Mouse (Mus musculus) midbrain, embryonic 13.5 days (tissue): ENCODE measurements at regions not wholly inside any gene's neighbourhood (a gene's known extent, or its start where the extent isn't known, plus 50 kb on each side); places are given as distances from the start of the nearest gene placed in this dataset.
"Not testable (repeated sequence)": the region's sequence is repeated elsewhere in the genome, so short reads cannot be mapped to it uniquely, and the experiment has no call there.

ENCODE experiments used
- ATAC-seq: fragments of 200-750 bp; cut with Nextera tagmentation; 2 replicates; pipeline ENCODE4 v1.8.0; 2017; ENCODE audit warnings: mild to moderate bottlenecking, moderate TSS enrichment, moderate library complexity
- H3K27ac ChIP-seq: fragments of 300-500 bp; sonication (generic); 2 replicates; pipeline ENCODE4 v1.5.1; 2015; ENCODE audit warnings: inconsistent platforms, mild to moderate bottlenecking, moderate library complexity
- H3K27me3 ChIP-seq: fragments of 300-500 bp; sonication (generic); 2 replicates; pipeline ENCODE4 v1.6.1; 2015; ENCODE audit warnings: mild to moderate bottlenecking, inconsistent platforms
- H3K36me3 ChIP-seq: fragments of 300-500 bp; sonication (generic); 2 replicates; pipeline ENCODE4 v1.6.1; 2015; ENCODE audit warnings: mild to moderate bottlenecking, inconsistent platforms
- H3K4me1 ChIP-seq: fragments of 300-500 bp; sonication (generic); replicated peaks from 2 replicates; pipeline ENCODE4 v1.6.1; 2015; ENCODE audit warnings: inconsistent platforms
- H3K4me2 ChIP-seq: fragments of 300-500 bp; sonication (generic); replicated peaks from 2 replicates; pipeline ENCODE4 v1.6.1; 2015; ENCODE audit warnings: moderate library complexity, mild to moderate bottlenecking, inconsistent platforms
- H3K4me3 ChIP-seq: fragments of 300-500 bp; sonication (generic); replicated peaks from 2 replicates; pipeline ENCODE4 v1.5.1; 2015; ENCODE audit warnings: mild to moderate bottlenecking, inconsistent platforms
- H3K9ac ChIP-seq: fragments of 300-500 bp; sonication (generic); replicated peaks from 2 replicates; pipeline ENCODE4 v1.6.1; 2015; ENCODE audit warnings: mild to moderate bottlenecking, inconsistent platforms
- H3K9me3 ChIP-seq: fragments of 300-500 bp; sonication (generic); 2 replicates; pipeline ENCODE4 v1.6.1; 2016; ENCODE audit warnings: mild to moderate bottlenecking, inconsistent platforms
- WGBS: fragments of 180-500 bp; shearing (Covaris S2); methylation state at CpG from one replicate; pipeline ENCODE4 v1.1.7; 2015; 5-methylcytosine and 5-hydroxymethylcytosine counted together

- Histone ChIP-seq H3K27ac (no peak overlapping the region), H3K4me1 (no peaks in the 10 kb centered on the region), H3K4me3 (no peak overlapping the region), H3K27me3 (no peaks in the 10 kb centered on the region), H3K9ac (no peak overlapping the region), H3K4me2 (no peak overlapping the region), H3K9me3 (no peaks in the 10 kb centered on the region), H3K36me3 (no peaks in the 10 kb centered on the region)
- no peak for ATAC-seq
- WGBS: 58% methylated on average over 12 of the region's 12 CpGs
These were observed 223.6 kb downstream of the Unc5cl start for GRCm38 (mm10) chr17:48678216-48678832.

DNA sequence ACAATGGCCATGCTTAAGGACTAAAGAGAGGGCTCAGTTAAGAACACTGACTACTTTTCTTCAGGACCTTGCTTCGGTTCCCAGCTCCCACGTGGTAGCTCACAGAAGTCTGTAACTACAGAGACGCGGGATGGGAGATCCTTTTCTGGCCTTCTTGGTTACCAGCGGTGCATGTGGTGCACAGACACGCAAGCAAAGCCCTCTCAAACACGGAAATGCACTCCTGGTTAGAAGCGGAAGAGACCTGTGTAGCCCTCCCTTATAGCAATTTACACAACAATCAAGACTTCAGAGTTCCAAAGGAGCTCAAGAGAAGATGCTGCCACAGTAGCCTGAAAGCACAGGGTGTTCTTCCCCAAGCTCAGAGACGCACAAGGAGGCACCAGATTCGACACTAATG, 225.6 kb downstream of the Unc5cl start:
- H3K9me3 ChIP-seq: no peaks in the 10 kb centered on the region
- WGBS: 85% methylated on average over 10 of the region's 10 CpGs
- H3K9ac ChIP-seq: no peak overlapping the region
- no peak overlapping the region for H3K27ac ChIP-seq
- H3K27me3 ChIP-seq: no peaks in the 10 kb centered on the region
- no peak overlapping the region for H3K4me3 ChIP-seq
- no peak overlapping the region for H3K4me2 ChIP-seq
- no peaks in the 10 kb centered on the region for H3K36me3 ChIP-seq
- ATAC-seq: no peak
- no peaks in the 10 kb centered on the region for H3K4me1 ChIP-seq

DNA sequence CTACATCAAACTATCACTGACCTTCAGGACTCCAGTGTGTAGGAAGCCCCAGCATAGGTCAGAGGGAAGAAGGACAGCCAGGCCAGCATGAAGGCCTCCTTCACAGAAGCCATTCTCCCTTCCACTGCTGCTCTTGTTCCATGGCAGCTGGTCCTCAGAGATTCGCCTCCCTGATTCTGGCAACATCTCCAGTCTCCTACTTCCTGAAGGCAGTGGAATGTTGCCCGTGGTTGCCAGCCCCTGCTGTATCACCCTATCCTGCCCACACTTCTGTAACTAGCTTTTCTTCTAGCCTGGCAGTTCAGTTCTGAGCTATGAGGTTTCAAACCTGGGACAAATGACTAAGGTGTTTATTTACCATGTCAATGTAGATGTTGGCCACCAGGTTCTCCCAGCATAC, 234.2 kb downstream of the Unc5cl start:
- 72% methylated on average over 2 of the region's 2 CpGs for WGBS
- no peak overlapping the region for H3K9ac ChIP-seq

DNA sequence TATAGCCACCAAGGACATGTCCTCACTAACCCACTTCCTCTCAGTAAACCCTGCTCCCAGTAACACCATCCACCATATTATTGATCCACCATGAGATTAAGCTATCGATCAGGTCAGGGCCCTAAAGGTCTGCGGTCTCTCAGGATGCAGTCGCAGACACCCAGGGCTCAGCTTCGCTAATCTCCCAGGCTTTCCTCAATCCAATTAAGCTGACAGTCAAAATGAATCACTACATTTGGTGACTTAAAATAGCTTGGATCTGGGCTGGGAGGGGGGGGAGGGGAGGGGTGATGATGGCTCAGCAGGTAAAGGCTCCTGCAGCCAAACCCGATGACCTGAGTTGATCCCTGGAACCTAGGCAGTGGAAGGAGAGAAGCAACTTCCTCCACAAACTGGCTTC, 233.7 kb upstream of the Lrfn2 start:
- ATAC-seq: no peak
- Histone ChIP-seq H3K4me3 (no peak overlapping the region), H3K4me2 (no peak overlapping the region), H3K9me3 (peaks cover 15% of the 10 kb centered on the region), H3K9ac (no peak overlapping the region), H3K36me3 (no peaks in the 10 kb centered on the region), H3K27me3 (no peaks in the 10 kb centered on the region), H3K4me1 (no peaks in the 10 kb centered on the region), H3K27ac (no peak overlapping the region)
- WGBS: 80% methylated on average over 5 of the region's 5 CpGs

More for the DNA sequence above, 234.2 kb downstream of the Unc5cl start:
- Histone ChIP-seq H3K27me3 (no peaks in the 10 kb centered on the region), H3K4me1 (no peaks in the 10 kb centered on the region), H3K36me3 (no peaks in the 10 kb centered on the region), H3K4me3 (no peak overlapping the region), H3K27ac (no peak overlapping the region), H3K4me2 (no peak overlapping the region), H3K9me3 (no peaks in the 10 kb centered on the region)
- no peak for ATAC-seq

- H3K4me2 ChIP-seq: no peak overlapping the region
- H3K4me3 ChIP-seq: no peak overlapping the region
- peaks cover 15% of the 10 kb centered on the region for H3K9me3 ChIP-seq
- H3K27ac ChIP-seq: no peak overlapping the region
- no peaks in the 10 kb centered on the region for H3K36me3 ChIP-seq
- H3K9ac ChIP-seq: no peak overlapping the region
- no peaks in the 10 kb centered on the region for H3K4me1 ChIP-seq
- no peaks in the 10 kb centered on the region for H3K27me3 ChIP-seq
- no peak for ATAC-seq
- 32% methylated on average over 10 of the region's 10 CpGs for WGBS
These were observed 231.6 kb upstream of the Lrfn2 start for GRCm38 (mm10) chr17:48700591-48700990.

- no peak for ATAC-seq
- H3K9ac ChIP-seq: no peak overlapping the region
- no peaks in the 10 kb centered on the region for H3K36me3 ChIP-seq
- no peaks in the 10 kb centered on the region for H3K9me3 ChIP-seq
- no peak overlapping the region for H3K4me2 ChIP-seq
- no peak overlapping the region for H3K27ac ChIP-seq
- no peak overlapping the region for H3K4me3 ChIP-seq
- no peaks in the 10 kb centered on the region for H3K4me1 ChIP-seq
- no peaks in the 10 kb centered on the region for H3K27me3 ChIP-seq
- WGBS: 92% methylated on average over 4 of the region's 4 CpGs
These were observed 211.7 kb upstream of the Lrfn2 start for GRCm38 (mm10) chr17:48720506-48720905.

- Histone ChIP-seq H3K4me3 (no peak overlapping the region), H3K4me2 (no peak overlapping the region), H3K4me1 (no peaks in the 10 kb centered on the region), H3K36me3 (no peaks in the 10 kb centered on the region), H3K9me3 (no peaks in the 10 kb centered on the region), H3K27me3 (no peaks in the 10 kb centered on the region), H3K27ac (no peak overlapping the region), H3K9ac (no peak overlapping the region)
- WGBS: 83% methylated on average over 10 of the region's 10 CpGs
- ATAC-seq: no peak
These were observed 208.9 kb upstream of the Lrfn2 start for GRCm38 (mm10) chr17:48723286-48723685.

DNA sequence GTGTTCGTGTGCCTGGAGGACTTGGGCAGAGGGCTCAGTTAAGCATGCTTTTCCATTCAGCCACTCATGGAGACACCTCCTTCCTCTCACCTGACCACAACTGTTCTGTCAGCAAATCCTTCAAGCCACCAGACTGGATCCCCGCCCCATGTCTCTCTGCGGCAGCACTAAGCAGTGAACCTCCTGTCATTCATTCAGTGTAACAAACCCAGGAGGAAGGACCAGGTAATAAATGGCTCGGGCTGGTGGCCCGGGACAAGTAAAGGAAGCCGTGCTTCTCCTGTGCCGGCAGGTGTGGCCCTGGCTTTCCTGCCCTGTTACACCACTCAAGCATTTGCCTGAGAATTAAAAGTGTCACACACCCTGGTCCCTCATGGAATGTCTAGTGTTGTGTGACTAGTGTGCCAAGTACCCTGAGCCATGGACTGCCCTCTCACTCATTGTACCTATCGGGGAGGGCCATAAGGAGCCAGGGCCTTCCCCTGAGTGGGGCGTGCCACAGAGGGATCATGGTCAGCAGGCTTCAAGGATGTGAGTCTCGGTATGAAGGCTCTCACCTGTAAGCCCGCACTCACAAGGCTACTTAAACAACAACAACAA, 207.6 kb upstream of the Lrfn2 start:
- Histone ChIP-seq H3K36me3 (no peaks in the 10 kb centered on the region), H3K9me3 (no peaks in the 10 kb centered on the region), H3K4me1 (no peaks in the 10 kb centered on the region), H3K9ac (no peak overlapping the region), H3K4me3 (no peak overlapping the region), H3K4me2 (no peak overlapping the region), H3K27ac (no peak overlapping the region), H3K27me3 (no peaks in the 10 kb centered on the region)
- 93% methylated on average over 11 of the region's 11 CpGs for WGBS
- no peak for ATAC-seq

DNA sequence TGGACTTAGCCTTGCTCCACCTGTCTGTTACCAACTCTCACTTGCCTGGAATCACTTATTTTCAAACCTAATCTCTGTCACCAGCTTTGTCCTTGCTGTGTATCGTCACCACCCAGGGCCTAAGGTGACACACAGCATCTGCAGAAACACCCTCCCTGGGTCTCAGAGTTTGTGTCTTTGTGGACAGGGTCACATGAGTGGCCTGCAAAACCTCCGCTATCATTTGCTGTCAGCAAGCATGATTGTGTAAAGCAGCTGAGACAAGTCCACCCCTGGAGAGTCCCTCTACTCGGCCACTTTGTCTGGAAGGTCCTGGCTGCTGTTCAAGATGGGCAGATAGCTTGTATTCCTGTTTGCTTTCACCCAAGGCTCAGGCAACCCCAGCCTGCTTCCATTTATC, 205.7 kb upstream of the Lrfn2 start:
- Histone ChIP-seq H3K4me1 (no peaks in the 10 kb centered on the region), H3K27ac (no peak overlapping the region), H3K4me3 (no peak overlapping the region), H3K9me3 (no peaks in the 10 kb centered on the region), H3K36me3 (no peaks in the 10 kb centered on the region), H3K4me2 (no peak overlapping the region), H3K9ac (no peak overlapping the region), H3K27me3 (no peaks in the 10 kb centered on the region)
- WGBS: 70% methylated on average over 3 of the region's 3 CpGs
- no peak for ATAC-seq

DNA sequence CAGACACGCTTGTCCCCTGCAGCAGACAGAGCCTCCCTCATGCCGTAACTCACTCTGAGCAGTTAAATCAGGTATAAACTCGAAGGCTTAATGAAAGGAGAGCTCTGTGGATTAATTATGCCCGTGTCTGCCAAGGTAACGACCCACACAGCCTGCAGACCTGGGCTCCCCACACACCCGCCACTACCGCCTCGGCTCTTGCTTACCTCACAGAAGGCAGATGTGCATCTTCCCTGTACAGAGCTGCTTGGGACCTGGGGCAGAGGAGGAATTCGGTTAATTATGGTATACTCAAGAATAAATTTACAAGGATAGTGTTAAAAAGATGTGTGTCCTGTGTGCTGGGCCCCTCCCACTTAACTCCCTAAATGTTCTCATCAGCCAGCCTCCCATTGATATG, 198.4 kb upstream of the Lrfn2 start:
- ATAC-seq: 0 out of 2 replicates have a peak, but pooled peaks have one; percentile 40
- peaks cover 2% of the 10 kb centered on the region; the same call in 1 of the 2 replicates for H3K4me1 ChIP-seq

GRCm38 (mm10) chr17:48737181-48737580, 195.0 kb upstream of the Lrfn2 start:
- H3K27ac ChIP-seq, H3K4me2 ChIP-seq, H3K27me3 ChIP-seq, H3K9ac ChIP-seq, H3K4me3 ChIP-seq, H3K9me3 ChIP-seq, H3K4me1 ChIP-seq, ATAC-seq, H3K36me3 ChIP-seq: not testable (repeated sequence)
- 82% methylated on average over 2 of the region's 2 CpGs for WGBS

More for the DNA sequence above, 198.4 kb upstream of the Lrfn2 start:
- H3K4me2 ChIP-seq: no peak overlapping the region
- H3K27ac ChIP-seq: no peak overlapping the region
- H3K4me3 ChIP-seq: no peak overlapping the region
- no peaks in the 10 kb centered on the region for H3K27me3 ChIP-seq
- H3K9ac ChIP-seq: no peak overlapping the region
- H3K36me3 ChIP-seq: no peaks in the 10 kb centered on the region
- no peaks in the 10 kb centered on the region for H3K9me3 ChIP-seq
- 84% methylated on average over 9 of the region's 9 CpGs for WGBS

DNA sequence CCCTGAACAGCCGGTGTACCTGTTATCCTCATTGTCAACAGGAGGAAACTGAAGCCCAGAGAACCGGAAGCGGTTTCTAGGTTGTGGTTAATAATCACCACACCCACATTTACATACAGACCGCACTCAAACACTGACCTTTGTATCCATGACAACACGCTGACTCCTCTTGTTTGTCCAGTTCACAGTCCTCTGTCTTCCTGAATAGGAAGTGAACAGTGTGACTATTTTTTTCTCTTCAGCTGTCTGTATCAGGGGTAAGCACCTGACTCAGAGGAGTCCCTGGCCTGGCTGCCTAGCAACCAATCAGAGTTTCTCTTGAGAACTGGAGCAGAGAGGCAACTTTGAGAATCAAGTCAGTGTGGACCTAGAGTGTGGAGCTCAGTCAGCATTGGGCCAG, 193.5 kb upstream of the Lrfn2 start:
- 59% methylated on average over 5 of the region's 5 CpGs for WGBS
- H3K36me3 ChIP-seq: no peaks in the 10 kb centered on the region
- H3K27me3 ChIP-seq: no peaks in the 10 kb centered on the region
- 0 out of 2 replicates have a peak, but pooled peaks have one; percentile 24 for ATAC-seq
- no peak overlapping the region for H3K27ac ChIP-seq
- peaks cover 12% of the 10 kb centered on the region for H3K4me1 ChIP-seq
- H3K4me3 ChIP-seq: no peak overlapping the region
- no peak overlapping the region for H3K4me2 ChIP-seq
- no peaks in the 10 kb centered on the region for H3K9me3 ChIP-seq
- H3K9ac ChIP-seq: no peak overlapping the region
